Mouse (Mus musculus): ENCODE results near the gene Ntan1. TPM values are rescaled to one million over a fixed set of nuclear protein-coding genes. Genes with fewer than 3 reads are reported as not detected.

Ntan1 gene
- polyA plus RNA-seq, 1 experiment from 2014 or later = 163 TPM

- Histone ChIP-seq H3K9me3 (replicated peaks; ENCODE audit: control insufficient read depth, low read length) (no peaks in the 10 kb centered on the region), H3K4me2 (ENCODE audit: low read depth, low read length) (peak overlapping the region; percentile 81; the same call in 1 of the 2 replicates), H3K27me3 (ENCODE audit: control insufficient read depth, insufficient read depth, low read length) (no peaks in the 10 kb centered on the region), H3K9ac (ENCODE audit: low read length) (no peak overlapping the region; the same call in 1 of the 2 replicates), H3K36me3 (ENCODE audit: control insufficient read depth, insufficient read depth, low read length) (no peaks in the 10 kb centered on the region), H3K27ac (ENCODE audit: low read length) (no peak overlapping the region; the same call in 1 of the 2 replicates), H3K4me1 (ENCODE audit: control insufficient read depth, insufficient read depth, low read length) (peaks cover 14% of the 10 kb centered on the region), H3K4me3 (replicated peaks; ENCODE audit: low read length) (no peak overlapping the region)
- no peak for ATAC-seq (ENCODE audit: insufficient read depth, low FRiP score)
- 94% methylated on average over 5 of the region's 5 CpGs for WGBS
Observed at GRCm38 (mm10) chr16:13820771-13821170, 2.1 kb downstream of the Ntan1 start.

- H3K27ac ChIP-seq (ENCODE audit: low read length) = no peak overlapping the region
- H3K4me3 ChIP-seq (replicated peaks; ENCODE audit: low read length) = no peak overlapping the region
- no peak overlapping the region for H3K4me2 ChIP-seq (ENCODE audit: low read depth, low read length)
- WGBS = 68% methylated on average over 7 of the region's 7 CpGs
- no peak overlapping the region for H3K9ac ChIP-seq (ENCODE audit: low read length)
- no peak for ATAC-seq (ENCODE audit: insufficient read depth, low FRiP score)
- H3K36me3 ChIP-seq (ENCODE audit: control insufficient read depth, insufficient read depth, low read length) = peaks cover 25% of the 10 kb centered on the region; the same call in 1 of the 2 replicates
- no peaks in the 10 kb centered on the region for H3K9me3 ChIP-seq (replicated peaks; ENCODE audit: control insufficient read depth, low read length)
- H3K27me3 ChIP-seq (ENCODE audit: control insufficient read depth, insufficient read depth, low read length) = no peaks in the 10 kb centered on the region
- H3K4me1 ChIP-seq (ENCODE audit: control insufficient read depth, insufficient read depth, low read length) = peaks cover under 1% of the 10 kb centered on the region; the same call in 1 of the 2 replicates
Observed at GRCm38 (mm10) chr16:13825781-13826490, 7.3 kb downstream of the Ntan1 start.

DNA sequence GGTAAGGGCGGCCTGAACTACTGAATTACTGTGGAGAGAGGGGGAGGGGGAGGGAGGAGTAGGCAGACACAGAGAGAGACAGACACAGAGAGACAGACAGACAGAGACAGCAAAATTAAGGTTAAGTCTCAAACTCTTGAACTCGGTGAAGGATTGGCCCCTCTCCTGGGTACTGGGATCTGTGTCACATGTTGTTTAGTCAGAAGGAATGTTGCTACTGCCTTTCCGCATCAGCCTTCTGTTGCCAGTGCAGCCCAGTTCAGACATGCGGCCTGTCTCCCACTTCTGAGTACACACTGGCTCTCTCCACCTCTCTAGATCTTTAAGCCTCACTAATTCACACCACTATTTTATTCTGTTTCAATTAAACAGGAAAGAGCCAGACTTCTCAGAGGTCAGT, 7.9 kb downstream of the Ntan1 start:
- H3K4me2 ChIP-seq (ENCODE audit: low read depth, low read length) = no peak overlapping the region
- no peak overlapping the region for H3K9ac ChIP-seq (ENCODE audit: low read length)
- no peak overlapping the region for H3K27ac ChIP-seq (ENCODE audit: low read length)
- H3K36me3 ChIP-seq (ENCODE audit: control insufficient read depth, insufficient read depth, low read length) = peaks cover 26% of the 10 kb centered on the region; the same call in 1 of the 2 replicates
- ATAC-seq (ENCODE audit: insufficient read depth, low FRiP score) = no peak
- H3K9me3 ChIP-seq (replicated peaks; ENCODE audit: control insufficient read depth, low read length) = no peaks in the 10 kb centered on the region
- no peaks in the 10 kb centered on the region for H3K27me3 ChIP-seq (ENCODE audit: control insufficient read depth, insufficient read depth, low read length)
- 85% methylated on average over 4 of the region's 4 CpGs for WGBS
- H3K4me1 ChIP-seq (ENCODE audit: control insufficient read depth, insufficient read depth, low read length) = no peaks in the 10 kb centered on the region
- H3K4me3 ChIP-seq (replicated peaks; ENCODE audit: low read length) = no peak overlapping the region

GRCm38 (mm10) chr16:13830444-13830843, 11.8 kb downstream of the Ntan1 start:
- ATAC-seq (ENCODE audit: insufficient read depth, low FRiP score) = no peak
- peaks cover 54% of the 10 kb centered on the region for H3K36me3 ChIP-seq (ENCODE audit: control insufficient read depth, insufficient read depth, low read length)
- no peaks in the 10 kb centered on the region for H3K9me3 ChIP-seq (replicated peaks; ENCODE audit: control insufficient read depth, low read length)
- no peak overlapping the region for H3K4me2 ChIP-seq (ENCODE audit: low read depth, low read length)
- H3K4me3 ChIP-seq (replicated peaks; ENCODE audit: low read length) = no peak overlapping the region
- no peak overlapping the region for H3K9ac ChIP-seq (ENCODE audit: low read length)
- no peaks in the 10 kb centered on the region for H3K27me3 ChIP-seq (ENCODE audit: control insufficient read depth, insufficient read depth, low read length)
- H3K4me1 ChIP-seq (ENCODE audit: control insufficient read depth, insufficient read depth, low read length) = no peaks in the 10 kb centered on the region
- 88% methylated on average over 10 of the region's 10 CpGs for WGBS
- H3K27ac ChIP-seq (ENCODE audit: low read length) = no peak overlapping the region

DNA sequence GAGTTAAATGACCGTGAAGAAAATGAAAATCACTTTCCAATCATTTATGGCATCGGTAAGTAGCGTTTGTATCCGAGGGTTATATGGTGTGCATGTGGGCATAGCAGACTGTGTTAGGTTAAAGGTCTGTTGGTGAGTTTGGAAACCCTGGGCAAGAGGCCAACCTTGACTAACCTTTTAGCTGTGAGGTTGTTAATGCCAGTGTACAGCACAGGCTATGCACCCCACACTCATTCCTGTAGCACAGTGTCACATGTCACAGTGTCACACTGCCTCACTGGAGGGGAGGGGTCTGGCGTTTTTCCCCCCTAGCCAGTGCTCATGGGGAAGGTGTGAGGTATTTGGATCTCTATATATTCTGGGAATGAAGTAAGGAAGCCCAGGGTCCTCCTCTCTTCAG, 13.0 kb downstream of the Ntan1 start:
- ATAC-seq (ENCODE audit: insufficient read depth, low FRiP score) = no peak
- Histone ChIP-seq H3K4me1 (ENCODE audit: control insufficient read depth, insufficient read depth, low read length) (no peaks in the 10 kb centered on the region), H3K9me3 (replicated peaks; ENCODE audit: control insufficient read depth, low read length) (no peaks in the 10 kb centered on the region), H3K27ac (ENCODE audit: low read length) (no peak overlapping the region), H3K36me3 (ENCODE audit: control insufficient read depth, insufficient read depth, low read length) (peaks cover 61% of the 10 kb centered on the region), H3K27me3 (ENCODE audit: control insufficient read depth, insufficient read depth, low read length) (no peaks in the 10 kb centered on the region), H3K9ac (ENCODE audit: low read length) (no peak overlapping the region), H3K4me3 (replicated peaks; ENCODE audit: low read length) (no peak overlapping the region), H3K4me2 (ENCODE audit: low read depth, low read length) (no peak overlapping the region)
- 85% methylated on average over 5 of the region's 5 CpGs for WGBS

DNA sequence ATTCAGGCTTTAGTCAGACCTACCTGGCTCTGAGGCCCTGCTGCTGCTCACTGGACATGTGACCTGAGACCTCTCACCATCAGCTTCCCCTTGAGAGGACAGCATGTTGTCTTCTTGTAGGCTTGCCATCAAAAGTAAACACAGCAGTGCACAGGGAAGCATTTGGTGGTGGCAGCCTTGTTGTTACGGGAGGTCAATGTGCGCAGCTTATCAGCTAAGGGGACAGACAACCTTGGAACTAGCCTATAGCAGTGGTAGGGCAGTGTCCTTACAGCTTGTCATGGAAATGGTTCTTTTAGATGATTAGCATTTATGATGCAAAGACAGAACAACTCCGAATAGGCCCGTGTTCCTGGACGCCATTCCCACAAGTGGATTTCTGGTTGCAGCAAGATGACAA, 15.7 kb downstream of the Ntan1 start:
- no peaks in the 10 kb centered on the region for H3K4me1 ChIP-seq (ENCODE audit: control insufficient read depth, insufficient read depth, low read length)
- no peaks in the 10 kb centered on the region for H3K27me3 ChIP-seq (ENCODE audit: control insufficient read depth, insufficient read depth, low read length)
- H3K9me3 ChIP-seq (replicated peaks; ENCODE audit: control insufficient read depth, low read length) = no peaks in the 10 kb centered on the region
- H3K36me3 ChIP-seq (ENCODE audit: control insufficient read depth, insufficient read depth, low read length) = peaks cover 59% of the 10 kb centered on the region
- no peak for ATAC-seq (ENCODE audit: insufficient read depth, low FRiP score)
- H3K9ac ChIP-seq (ENCODE audit: low read length) = no peak overlapping the region
- no peak overlapping the region for H3K27ac ChIP-seq (ENCODE audit: low read length)
- H3K4me3 ChIP-seq (replicated peaks; ENCODE audit: low read length) = no peak overlapping the region
- WGBS = 92% methylated on average over 5 of the region's 5 CpGs
- H3K4me2 ChIP-seq (ENCODE audit: low read depth, low read length) = no peak overlapping the region

- no peak overlapping the region for H3K27ac ChIP-seq (ENCODE audit: low read length)
- no peak overlapping the region for H3K4me3 ChIP-seq (replicated peaks; ENCODE audit: low read length)
- no peaks in the 10 kb centered on the region for H3K27me3 ChIP-seq (ENCODE audit: control insufficient read depth, insufficient read depth, low read length)
- H3K4me1 ChIP-seq (ENCODE audit: control insufficient read depth, insufficient read depth, low read length) = no peaks in the 10 kb centered on the region
- no peak for ATAC-seq (ENCODE audit: insufficient read depth, low FRiP score)
- no peak overlapping the region for H3K4me2 ChIP-seq (ENCODE audit: low read depth, low read length)
- WGBS = 89% methylated on average over 7 of the region's 7 CpGs
- H3K9me3 ChIP-seq (replicated peaks; ENCODE audit: control insufficient read depth, low read length) = no peaks in the 10 kb centered on the region
- peaks cover 51% of the 10 kb centered on the region; the same call in 1 of the 2 replicates for H3K36me3 ChIP-seq (ENCODE audit: control insufficient read depth, insufficient read depth, low read length)
- H3K9ac ChIP-seq (ENCODE audit: low read length) = no peak overlapping the region
Observed at GRCm38 (mm10) chr16:13840056-13840455, 21.4 kb downstream of the Ntan1 start.

DNA sequence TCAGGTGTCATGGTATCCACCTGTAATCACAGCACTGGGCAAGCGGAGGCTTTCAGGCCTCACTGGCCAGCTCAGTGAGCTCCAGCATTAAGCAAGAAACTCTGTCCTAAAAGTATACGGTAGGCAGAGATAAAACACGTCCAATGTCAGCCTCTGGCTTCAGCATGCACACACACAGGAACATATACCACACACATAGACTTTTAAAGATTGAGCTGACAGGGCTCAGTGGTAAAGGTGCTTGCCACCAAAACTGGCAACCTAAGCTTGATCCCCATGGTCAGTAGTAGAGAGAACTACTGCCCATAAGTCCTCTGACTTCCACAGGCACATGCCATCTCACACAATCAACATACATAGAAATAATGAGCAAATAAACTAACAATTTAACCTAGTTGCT, 22.3 kb downstream of the Ntan1 start:
- H3K9ac ChIP-seq (ENCODE audit: low read length) = no peak overlapping the region
- WGBS = 94% methylated on average over 3 of the region's 3 CpGs

GRCm38 (mm10) chr16:13845031-13845430, 26.4 kb downstream of the Ntan1 start:
- WGBS = 95% methylated on average over 5 of the region's 5 CpGs

More for the DNA sequence above, 22.3 kb downstream of the Ntan1 start:
- no peak overlapping the region for H3K27ac ChIP-seq (ENCODE audit: low read length)
- no peaks in the 10 kb centered on the region for H3K27me3 ChIP-seq (ENCODE audit: control insufficient read depth, insufficient read depth, low read length)
- H3K4me2 ChIP-seq (ENCODE audit: low read depth, low read length) = no peak overlapping the region
- no peak for ATAC-seq (ENCODE audit: insufficient read depth, low FRiP score)
- no peaks in the 10 kb centered on the region for H3K9me3 ChIP-seq (replicated peaks; ENCODE audit: control insufficient read depth, low read length)
- H3K4me1 ChIP-seq (ENCODE audit: control insufficient read depth, insufficient read depth, low read length) = no peaks in the 10 kb centered on the region
- H3K36me3 ChIP-seq (ENCODE audit: control insufficient read depth, insufficient read depth, low read length) = peaks cover 50% of the 10 kb centered on the region; the same call in 1 of the 2 replicates
- no peak overlapping the region for H3K4me3 ChIP-seq (replicated peaks; ENCODE audit: low read length)

More at GRCm38 (mm10) chr16:13845031-13845430, 26.4 kb downstream of the Ntan1 start:
- no peak overlapping the region for H3K4me2 ChIP-seq (ENCODE audit: low read depth, low read length)
- H3K9ac ChIP-seq (ENCODE audit: low read length) = no peak overlapping the region
- H3K27me3 ChIP-seq (ENCODE audit: control insufficient read depth, insufficient read depth, low read length) = no peaks in the 10 kb centered on the region
- no peak for ATAC-seq (ENCODE audit: insufficient read depth, low FRiP score)
- H3K36me3 ChIP-seq (ENCODE audit: control insufficient read depth, insufficient read depth, low read length) = peaks cover 34% of the 10 kb centered on the region; the same call in 1 of the 2 replicates
- no peaks in the 10 kb centered on the region for H3K4me1 ChIP-seq (ENCODE audit: control insufficient read depth, insufficient read depth, low read length)
- H3K4me3 ChIP-seq (replicated peaks; ENCODE audit: low read length) = no peak overlapping the region
- no peaks in the 10 kb centered on the region for H3K9me3 ChIP-seq (replicated peaks; ENCODE audit: control insufficient read depth, low read length)
- no peak overlapping the region for H3K27ac ChIP-seq (ENCODE audit: low read length)

Data from stomach, embryonic 16.5 days (tissue).